ENCODE assay signal across 8 mouse cellular contexts in the genomic region with DNA sequence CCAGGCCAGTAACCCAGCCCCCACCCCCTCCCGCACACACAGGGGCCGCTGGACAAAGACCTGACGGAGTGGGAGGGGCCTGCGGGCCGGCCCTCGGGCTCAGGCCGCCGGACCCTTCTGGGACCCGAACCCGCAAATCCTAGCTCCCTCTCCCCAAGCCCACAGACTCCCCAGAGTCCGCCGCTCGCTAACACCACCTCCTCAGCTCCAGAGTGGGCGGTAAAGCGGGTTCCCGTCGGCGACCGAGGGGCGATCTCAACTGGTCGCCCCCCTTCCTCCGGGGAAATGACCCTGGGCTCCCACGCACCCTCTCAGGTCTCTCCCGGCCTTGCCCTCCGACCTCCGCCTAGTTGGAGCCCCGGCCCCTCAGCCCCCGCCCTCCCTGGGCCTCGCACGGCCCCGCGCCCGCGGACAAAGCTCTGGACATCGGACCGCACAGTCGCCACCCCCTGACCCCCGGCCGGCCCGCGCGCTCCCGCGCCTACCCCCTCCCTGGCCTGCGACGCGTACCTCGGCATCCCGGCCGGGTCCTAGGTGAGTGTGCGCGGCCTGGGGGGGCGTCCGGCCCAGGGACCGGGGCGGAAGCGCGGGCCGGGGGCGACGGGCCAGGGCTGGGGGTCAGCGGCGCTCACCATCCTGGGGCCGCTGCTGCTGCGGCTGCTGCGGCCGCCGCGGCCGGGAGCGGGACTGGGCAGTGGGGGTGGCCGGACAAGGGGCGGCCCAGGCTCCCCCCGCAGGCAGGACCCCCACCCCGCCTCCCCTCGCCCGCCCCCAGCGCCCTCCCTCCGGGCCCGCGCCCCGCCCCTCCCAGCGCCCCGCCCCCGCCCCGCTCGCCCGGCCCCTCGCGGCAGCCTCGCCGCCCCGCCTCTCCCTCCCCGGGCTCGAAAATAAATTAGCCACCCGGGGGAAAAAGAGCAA. TPM values are rescaled to one million over a fixed set of nuclear protein-coding genes. Genes with fewer than 3 reads are reported as not detected.
DNase-seq lines count a peak whose midpoint lies in the region; ATAC-seq and TF ChIP-seq lines count a peak whose summit lies in the region.

A gene (minus strand): TSS at position 755 of the 918 bp plus-strand sequence.

- H3K4me1 ChIP-seq in forebrain, embryonic 14.5 days (ENCODE audit: control insufficient read depth, insufficient read depth, low read length): peaks cover 9% of the 10 kb centered on the region; the same call in 1 of the 2 replicates
- peaks cover 4% of the 10 kb centered on the region; the same call in 1 of the 2 replicates for H3K4me1 ChIP-seq in intestine, postnatal 0 days (replicated peaks; ENCODE audit: control insufficient read depth, insufficient read depth, low read length)
- H3K4me1 ChIP-seq in lung, embryonic 16.5 days (replicated peaks; ENCODE audit: control insufficient read depth, insufficient read depth, low read length): peaks cover 54% of the 10 kb centered on the region

- no peak for TF ChIP-seq CTCF in Patski (IDR thresholded peaks at IDR 0.05)
- no peak for TF ChIP-seq CTCF in intestine, postnatal 0 days (IDR thresholded peaks at IDR 0.05; ENCODE audit: low read depth)

- CTCF ChIA-PET in Patski (lab: Charles Lee): interaction anchor here (0.9 kb wide), 1 partner anchor 12 kb away, joined by 3 read pairs; no protein-coding TSS in a partner anchor

- peak within 1 kb of the TSS; percentile 69 for H3K9ac ChIP-seq in forebrain, embryonic 14.5 days (ENCODE audit: low read length)
- H3K9ac ChIP-seq in intestine, postnatal 0 days (ENCODE audit: low read depth, low read length): peak within 1 kb of the TSS; percentile 80
- peak within 1 kb of the TSS; percentile 90 for H3K9ac ChIP-seq in lung, embryonic 16.5 days (ENCODE audit: low read length)

- POLR2A ChIA-PET in Patski (lab: Charles Lee): interaction anchor here (1.0 to 1.3 kb wide), 3 partner anchors 9 to 62 kb away, joined by 3 to 4 read pairs (median 3); no protein-coding TSS in a partner anchor

- no peaks in the 10 kb centered on the region for H3K36me3 ChIP-seq in forebrain, embryonic 14.5 days (ENCODE audit: control insufficient read depth, insufficient read depth, low read length)
- H3K36me3 ChIP-seq in intestine, postnatal 0 days (ENCODE audit: control insufficient read depth, insufficient read depth): no peaks in the 10 kb centered on the region
- no peaks in the 10 kb centered on the region for H3K36me3 ChIP-seq in lung, embryonic 16.5 days (ENCODE audit: control insufficient read depth, insufficient read depth, low read length)

- 0 out of 2 replicates have a peak within 1 kb of the TSS, but pooled peaks have one; percentile 27 for H3K27ac ChIP-seq in forebrain, embryonic 14.5 days (ENCODE audit: low read depth, low read length)
- peak within 1 kb of the TSS; percentile 86 for H3K27ac ChIP-seq in intestine, postnatal 0 days (ENCODE audit: low read depth, low read length)
- peak within 1 kb of the TSS; percentile 93 for H3K27ac ChIP-seq in lung, embryonic 16.5 days (ENCODE audit: low read length)

- H3K27me3 ChIP-seq in Patski: no peaks in the 10 kb centered on the region
- peaks cover 8% of the 10 kb centered on the region; the same call in 1 of the 2 replicates for H3K27me3 ChIP-seq in forebrain, embryonic 14.5 days (replicated peaks; ENCODE audit: control insufficient read depth, insufficient read depth, low read length)
- 0 out of 2 replicates have a peak, but pooled peaks cover 7% of the 10 kb centered on the region for H3K27me3 ChIP-seq in intestine, postnatal 0 days (replicated peaks; ENCODE audit: control insufficient read depth, insufficient read depth, low read length)
- peaks cover 7% of the 10 kb centered on the region; the same call in 1 of the 2 replicates for H3K27me3 ChIP-seq in lung, embryonic 16.5 days (ENCODE audit: control insufficient read depth, insufficient read depth, low read depth, low read length)

- H3K4me3 ChIP-seq in forebrain, embryonic 14.5 days (ENCODE audit: low read depth, low read length): peak within 1 kb of the TSS; percentile 55
- peak within 1 kb of the TSS; percentile 92 for H3K4me3 ChIP-seq in intestine, postnatal 0 days (ENCODE audit: low read depth, low read length)
- H3K4me3 ChIP-seq in lung, embryonic 16.5 days (ENCODE audit: low read length): peak within 1 kb of the TSS; percentile 86

- peak within 1 kb of the TSS; percentile 83 for H3K4me2 ChIP-seq in forebrain, embryonic 14.5 days (ENCODE audit: low read length)
- H3K4me2 ChIP-seq in intestine, postnatal 0 days (replicated peaks; ENCODE audit: low read depth): peak within 1 kb of the TSS; percentile 93
- H3K4me2 ChIP-seq in lung, embryonic 16.5 days (ENCODE audit: low read depth, low read length): peak within 1 kb of the TSS; percentile 88

- DNase-seq in 3T3-L1 (ENCODE audit: low read depth, low spot score) (peak; percentile 43), Patski (ENCODE audit: low read depth, low spot score) (no peak)
- DNase-seq in forebrain, embryonic 14.5 days (ENCODE audit: low spot score): no peak
- DNase-seq in testis, postnatal 10 days (ENCODE audit: low spot score): peak; percentile 72
- DNase-seq in urinary bladder, postnatal 14 days (ENCODE audit: low spot score): no peak
- DNase-seq in natural killer cell, adult 2 months (ENCODE audit: low spot score in 2 of 2): no peak

- under 1% methylated on average over 49 of the region's 96 CpGs for WGBS in forebrain, embryonic 14.5 days
- WGBS in intestine, postnatal 0 days: 2% methylated on average over 65 of the region's 96 CpGs
- WGBS in lung, embryonic 16.5 days: under 1% methylated on average over 55 of the region's 96 CpGs

- peak; percentile 4 for ATAC-seq in Patski
- ATAC-seq in forebrain, embryonic 14.5 days: peak; percentile 35
- ATAC-seq in intestine, postnatal 0 days: no peak
- ATAC-seq in lung, embryonic 16.5 days (ENCODE audit: low read depth): peak; percentile 66

- in situ Hi-C loops in Patski (cut with MboI; ENCODE audit: low pct_unique_long_range_greater_than_20kb): no loop called here

- no peaks in the 10 kb centered on the region for H3K9me3 ChIP-seq in forebrain, embryonic 14.5 days (replicated peaks; ENCODE audit: control insufficient read depth, low read length)
- no peaks in the 10 kb centered on the region for H3K9me3 ChIP-seq in intestine, postnatal 0 days (ENCODE audit: control insufficient read depth)
- H3K9me3 ChIP-seq in lung, embryonic 16.5 days (ENCODE audit: control insufficient read depth, low read length): no peaks in the 10 kb centered on the region

RNA-seq across cellular contexts. Expression of the gene that starts here (rescaled TPM):
- polyA plus RNA-seq in Patski (2021): 5.7 TPM
- 0.09 TPM in 1 of 2 replicates, not detected in the other for polyA plus RNA-seq in forebrain, embryonic 14.5 days (2014; fragmentation: Nextera tagmentation; extraction: Ambion mirVana)
- 0.16 and 0.33 TPM in 2 replicates for polyA plus RNA-seq in intestine, postnatal 0 days (2015; fragmentation: Nextera tagmentation; extraction: Ambion mirVana)
- 0.20 TPM in 2 replicates for polyA plus RNA-seq in lung, embryonic 16.5 days (2015; fragmentation: Nextera tagmentation; extraction: Ambion mirVana)

Comparison
In these comparisons a context has a peak if more than half of its experiments do, and no peak if none do; other contexts are left out.
1. Peak in ATAC-seq, H3K4me3 ChIP-seq, H3K27ac ChIP-seq, H3K9ac ChIP-seq and H3K4me2 ChIP-seq in forebrain, embryonic 14.5 days; RNA of the gene not detected or under 1 TPM.
2. Peak in ATAC-seq, H3K4me3 ChIP-seq, H3K27ac ChIP-seq, H3K9ac ChIP-seq and H3K4me2 ChIP-seq in lung, embryonic 16.5 days; RNA of the gene not detected or under 1 TPM.
3. DNase-seq: peak in 3T3-L1 (single experiment) and testis, postnatal 10 days (single experiment); none in Patski (single experiment), forebrain, embryonic 14.5 days (single experiment), urinary bladder, postnatal 14 days (single experiment) and natural killer cell, adult 2 months (0 of 2).
4. H3K27ac ChIP-seq: peak in every context shown above with its lines; median percentile 93 in lung, embryonic 16.5 days; 86 in intestine, postnatal 0 days; 27 in forebrain, embryonic 14.5 days.
5. Peak in every context shown above with its lines, with median percentiles within 50 percentile points of each other: H3K4me2 ChIP-seq, H3K4me3 ChIP-seq and H3K9ac ChIP-seq.